Mouse (Mus musculus) CH12.LX (cell line): Measurements from ENCODE around the gene Hhipl1. TPM values are rescaled to one million over a fixed set of nuclear protein-coding genes. Genes with fewer than 3 reads are reported as not detected.

Experiments used
- DNase-seq: peaks from one replicate; pipeline ENCODE4 v3.0.0-alpha.2; 2013; ENCODE audit errors: extremely low read depth
- H3K27ac ChIP-seq: 2 replicates; pipeline ENCODE4 v1.5.1; 2012; ENCODE audit warnings: low read depth, mild to moderate bottlenecking, control low read depth, moderate library complexity; ENCODE audit not compliant: insufficient read depth
- H3K27me3 ChIP-seq: replicated peaks from 2 replicates; pipeline ENCODE3; 2012; ENCODE audit warnings: inconsistent platforms
- H3K36me3 ChIP-seq, 2 experiments: replicated peaks in 1 of 2; 2 replicates each; pipeline versions ENCODE3 to v1.6.1; 2012; ENCODE audit warnings: inconsistent platforms in 1 of 2, low read length in 1 of 2, mild to moderate bottlenecking in 1 of 2, mixed read lengths in 1 of 2, moderate library complexity in 1 of 2; ENCODE audit not compliant: control insufficient read depth in 1 of 2, insufficient read depth in 1 of 2
- H3K4me1 ChIP-seq, 2 experiments: 2 replicates each; pipeline ENCODE4 v1.6.1; 2012; ENCODE audit warnings: inconsistent platforms in 1 of 2, moderate library complexity in 1 of 2; ENCODE audit not compliant: insufficient read depth in 2 of 2, control insufficient read depth in 1 of 2
- H3K4me2 ChIP-seq: 2 replicates; pipeline ENCODE4 v1.6.1; 2012; ENCODE audit warnings: low read depth, mild to moderate bottlenecking, control low read depth; ENCODE audit not compliant: poor library complexity, insufficient read depth, severe bottlenecking
- H3K4me3 ChIP-seq, 3 experiments: fragments of 150-350 bp in 1 of 3; sonication (generic) in 1 of 3; replicated peaks in 1 of 3; 2 replicates each; pipeline versions ENCODE3 to v1.5.1; 2011 to 2012; ENCODE audit warnings: low read depth in 2 of 3, low read length in 2 of 3, mild to moderate bottlenecking in 2 of 3, moderate library complexity in 2 of 3, control low read depth in 1 of 3, improper control_type of control experiment in 1 of 3, inconsistent platforms in 1 of 3, mixed read lengths in 1 of 3; ENCODE audit not compliant: poor library complexity in 1 of 3
- H3K79me2 ChIP-seq: replicated peaks from 2 replicates; pipeline ENCODE4 v1.6.1; 2012; ENCODE audit warnings: mild to moderate bottlenecking, moderate library complexity; ENCODE audit not compliant: control insufficient read depth, poor library complexity, insufficient read depth, severe bottlenecking; ENCODE audit errors: extremely low read depth
- H3K9ac ChIP-seq: 2 replicates; pipeline ENCODE4 v1.6.1; 2012; ENCODE audit warnings: low read depth, mild to moderate bottlenecking, control low read depth, moderate library complexity; ENCODE audit not compliant: insufficient read depth
- H3K9me3 ChIP-seq: replicated peaks from 2 replicates; pipeline ENCODE3; 2012; ENCODE audit warnings: low read length, inconsistent platforms, mixed read lengths
- BHLHE40 ChIP-seq: IDR thresholded peaks from 2 replicates; pipeline ENCODE4 v1.6.1; 2011; ENCODE audit warnings: mild to moderate bottlenecking, low read depth, low read length, improper control_type of control experiment
- CHD2 ChIP-seq: IDR thresholded peaks from 2 replicates; pipeline ENCODE4 v1.6.1; 2011; ENCODE audit warnings: low read length, improper control_type of control experiment
- CTCF ChIP-seq, 2 experiments: IDR thresholded peaks in 1 of 2; conservative IDR thresholded peaks in 1 of 2; 2 replicates each; pipeline ENCODE4 v1.5.1; 2011 to 2012; ENCODE audit warnings: low read depth in 2 of 2, low read length in 2 of 2, improper control_type of control experiment in 1 of 2, inconsistent platforms in 1 of 2, mild to moderate bottlenecking in 1 of 2, moderate library complexity in 1 of 2
- ETS1 ChIP-seq: conservative IDR thresholded peaks from 2 replicates; pipeline ENCODE4 v1.6.1; 2012; ENCODE audit warnings: low read depth, mild to moderate bottlenecking, inconsistent platforms, low read length, improper control_type of control experiment, moderate library complexity
- GABPA ChIP-seq: IDR thresholded peaks from 2 replicates; pipeline ENCODE4 v1.6.1; 2012; ENCODE audit warnings: low read depth, low read length, improper control_type of control experiment, inconsistent platforms; ENCODE audit not compliant: insufficient replicate concordance
- HCFC1 ChIP-seq: IDR thresholded peaks from 2 replicates; pipeline ENCODE4 v1.6.1; 2012; ENCODE audit warnings: low read depth, mild to moderate bottlenecking, inconsistent platforms, low read length, improper control_type of control experiment
- IRF4 ChIP-seq: IDR thresholded peaks from 2 replicates; pipeline ENCODE4 v1.6.1; 2014; ENCODE audit warnings: low read depth, mild to moderate bottlenecking, inconsistent platforms, low read length, improper control_type of control experiment
- JUN ChIP-seq: IDR thresholded peaks from 2 replicates; pipeline ENCODE4 v1.6.1; 2011; ENCODE audit warnings: low read depth, mild to moderate bottlenecking, low read length, improper control_type of control experiment, moderate library complexity; ENCODE audit not compliant: insufficient read depth
- KAT2A ChIP-seq: IDR thresholded peaks from 2 replicates; pipeline ENCODE4 v1.6.1; 2012; ENCODE audit warnings: low read length, improper control_type of control experiment, inconsistent platforms; ENCODE audit not compliant: insufficient replicate concordance
- MAFK ChIP-seq: IDR thresholded peaks from 2 replicates; pipeline ENCODE4 v1.6.1; 2011; ENCODE audit warnings: low read length, improper control_type of control experiment; ENCODE audit not compliant: insufficient replicate concordance
- MAX ChIP-seq: IDR thresholded peaks from 2 replicates; pipeline ENCODE4 v1.6.1; 2011; ENCODE audit warnings: low read length, improper control_type of control experiment
- MAZ ChIP-seq: IDR thresholded peaks from 2 replicates; pipeline ENCODE4 v1.6.1; 2012; ENCODE audit warnings: low read depth, mild to moderate bottlenecking, inconsistent platforms, low read length, improper control_type of control experiment, moderate library complexity
- MEF2A ChIP-seq: IDR thresholded peaks from 2 replicates; pipeline ENCODE4 v1.6.1; 2014; ENCODE audit warnings: low read depth, mild to moderate bottlenecking, inconsistent platforms, low read length, improper control_type of control experiment, borderline replicate concordance
- MYC ChIP-seq: IDR thresholded peaks from 2 replicates; pipeline ENCODE4 v1.6.1; 2011; ENCODE audit warnings: low read depth, mild to moderate bottlenecking, improper control_type of control experiment, low read length
- NRF1 ChIP-seq: IDR thresholded peaks from 2 replicates; pipeline ENCODE4 v1.6.1; 2014; ENCODE audit warnings: low read depth, mild to moderate bottlenecking, inconsistent platforms, low read length, improper control_type of control experiment, moderate library complexity
- PAX5 ChIP-seq: IDR thresholded peaks from 2 replicates; pipeline ENCODE4 v1.6.1; 2012; ENCODE audit warnings: low read length, inconsistent platforms, mixed read lengths
- RAD21 ChIP-seq: IDR thresholded peaks from 2 replicates; pipeline ENCODE4 v1.6.1; 2011; ENCODE audit warnings: low read depth, mild to moderate bottlenecking, low read length, improper control_type of control experiment, moderate library complexity
- RCOR1 ChIP-seq: conservative IDR thresholded peaks from 2 replicates; pipeline ENCODE4 v1.6.1; 2012; ENCODE audit warnings: low read depth, mild to moderate bottlenecking, inconsistent platforms, low read length, improper control_type of control experiment
- SIN3A ChIP-seq: IDR thresholded peaks from 2 replicates; pipeline ENCODE4 v1.6.1; 2012; ENCODE audit warnings: low read length, improper control_type of control experiment, inconsistent platforms
- SMC3 ChIP-seq: IDR thresholded peaks from 2 replicates; pipeline ENCODE4 v1.6.1; 2011; ENCODE audit warnings: low read depth, low read length, improper control_type of control experiment
- TBP ChIP-seq: conservative IDR thresholded peaks from 2 replicates; pipeline ENCODE4 v1.6.1; 2011; ENCODE audit warnings: low read depth, low read length, improper control_type of control experiment
- TCF12 ChIP-seq: IDR thresholded peaks from 2 replicates; pipeline ENCODE4 v1.6.1; 2014; ENCODE audit warnings: low read depth, mild to moderate bottlenecking, inconsistent platforms, low read length, improper control_type of control experiment
- USF1 ChIP-seq: IDR thresholded peaks from 2 replicates; pipeline ENCODE4 v1.6.1; 2014; ENCODE audit warnings: low read depth, mild to moderate bottlenecking, inconsistent platforms, low read length, improper control_type of control experiment
- ZC3H11A ChIP-seq: IDR thresholded peaks from 2 replicates; pipeline ENCODE4 v1.6.1; 2012; ENCODE audit warnings: low read depth, mild to moderate bottlenecking, inconsistent platforms, low read length, improper control_type of control experiment
- ZKSCAN1 ChIP-seq: IDR thresholded peaks from 2 replicates; pipeline ENCODE4 v1.6.1; 2012; ENCODE audit warnings: low read depth, inconsistent platforms, low read length, improper control_type of control experiment, borderline replicate concordance
- ZMIZ1 ChIP-seq: IDR thresholded peaks from 2 replicates; pipeline ENCODE4 v1.6.1; 2012; ENCODE audit warnings: low read depth, mild to moderate bottlenecking, inconsistent platforms, low read length, improper control_type of control experiment
- ZNF384 ChIP-seq: IDR thresholded peaks from 2 replicates; pipeline ENCODE4 v1.6.1; 2012; ENCODE audit warnings: low read depth, low read length, improper control_type of control experiment, inconsistent platforms
- dilution Hi-C: fragments of 300-500 bp; cut with MboI; formaldehyde crosslinking; loops from 2 replicates; pipeline ENCODE4 v1.14.3; 2020; ENCODE audit warnings: low sequenced_read_pairs; ENCODE audit not compliant: extremely low pct_unique_long_range_greater_than_20kb, extremely low pct_ligation_motif_present
- in situ Hi-C: fragments of 300-500 bp; cut with MboI; formaldehyde crosslinking; loops from 3 replicates; pipeline ENCODE4 v1.14.3; 2019; ENCODE audit warnings: low sequenced_read_pairs, low pct_ligation_motif_present, low pct_unique_long_range_greater_than_20kb, mixed read lengths
- polyA plus RNA-seq: library from polyadenylated mRNA; unstranded; fragments of >175 nt; gene quantifications from 2 replicates; pipeline ENCODE4 v1.2.1, GENCODE M21; 2012; ENCODE audit warnings: low read depth; ENCODE audit not compliant: insufficient read length
- total RNA-seq, 2 experiments: library from RNA; depleted of rRNA; stranded (reverse); fragments of 300-350 nt in 1 of 2; fragments of >200 nt in 1 of 2; gene quantifications; 2 replicates each; pipeline ENCODE4 v1.2.3; 2012 to 2014

Gene Hhipl1
- total and polyA plus RNA-seq, 3 experiments: not detected

DNA sequence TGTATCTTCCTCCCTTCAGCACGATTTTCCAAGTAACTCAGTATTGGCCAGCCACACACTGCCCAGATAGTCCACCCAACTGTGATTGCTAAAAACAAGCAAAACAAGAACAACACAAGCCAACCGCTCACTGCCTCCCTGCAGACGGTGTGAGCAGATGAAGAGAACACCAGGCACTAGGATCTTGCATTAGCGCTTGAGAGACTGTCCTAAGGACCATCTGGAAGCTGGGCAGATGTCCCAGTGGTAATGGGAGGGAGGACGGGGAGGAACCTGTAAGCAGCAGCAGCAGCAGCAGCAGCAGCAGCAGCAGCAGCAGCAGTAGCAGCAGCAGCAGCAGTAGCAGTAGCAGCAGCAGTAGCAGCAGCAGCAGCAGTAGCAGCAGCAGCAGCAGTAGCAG is 43.0 kb downstream of the Hhipl1 start:
- H3K4me2 ChIP-seq: no peak overlapping the region
- dilution Hi-C loops: no loop called here
- no peak for TF ChIP-seq PAX5
- no peak for TF ChIP-seq MAFK
- no peak for TF ChIP-seq RCOR1
- no peak for TF ChIP-seq TCF12
- no peak for TF ChIP-seq NRF1
- TF ChIP-seq USF1: no peak
- TF ChIP-seq SIN3A: no peak
- no peak for TF ChIP-seq MAX
- no peak for TF ChIP-seq ZNF384
- no peak for TF ChIP-seq CHD2
- TF ChIP-seq IRF4: no peak
- no peak for TF ChIP-seq MEF2A
- TF ChIP-seq JUN: no peak
- TF ChIP-seq ETS1: no peak
- TF ChIP-seq GABPA: no peak
- TF ChIP-seq SMC3: no peak
- TF ChIP-seq KAT2A: no peak
- TF ChIP-seq ZMIZ1: no peak
- TF ChIP-seq ZKSCAN1: no peak
- no peak for TF ChIP-seq HCFC1
- TF ChIP-seq, all 38 proteins: peak for 0
- no peaks in the 10 kb centered on the region for H3K79me2 ChIP-seq
- DNase-seq: no peak
- H3K27me3 ChIP-seq: peaks cover 89% of the 10 kb centered on the region
- H3K9me3 ChIP-seq: no peaks in the 10 kb centered on the region
- H3K27ac ChIP-seq: no peak overlapping the region
- H3K36me3 ChIP-seq: no peaks in the 10 kb centered on the region
- no peaks in the 10 kb centered on the region for H3K4me1 ChIP-seq
- in situ Hi-C loops: no loop called here
- no peak overlapping the region for H3K4me3 ChIP-seq
- no peak overlapping the region for H3K9ac ChIP-seq

DNA sequence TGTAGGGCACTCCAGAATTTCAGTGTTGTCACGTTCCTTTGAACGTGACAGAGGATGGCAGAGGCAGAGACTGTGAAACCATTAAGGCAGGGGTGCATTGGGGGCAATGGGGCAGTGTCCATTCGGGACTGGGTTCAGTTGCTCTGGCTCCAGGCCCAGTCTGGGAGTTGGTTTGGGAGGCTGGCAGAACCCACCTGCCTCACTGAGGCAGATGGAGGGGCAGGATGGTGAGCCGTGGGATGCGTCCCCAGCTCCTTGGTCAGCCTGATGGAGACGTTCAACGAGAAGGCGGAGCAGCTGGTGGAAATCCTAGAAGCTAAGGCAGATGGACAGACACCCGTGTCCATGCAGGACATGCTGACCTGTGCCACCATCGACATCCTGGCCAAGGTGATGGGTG is 44.9 kb downstream of the Hhipl1 start:
- H3K4me2 ChIP-seq: no peak overlapping the region
- no peaks in the 10 kb centered on the region for H3K36me3 ChIP-seq
- peaks cover 9% of the 10 kb centered on the region for H3K9me3 ChIP-seq
- H3K27me3 ChIP-seq: peaks cover 87% of the 10 kb centered on the region
- no peaks in the 10 kb centered on the region for H3K79me2 ChIP-seq
- no peaks in the 10 kb centered on the region for H3K4me1 ChIP-seq
- no peak overlapping the region for H3K4me3 ChIP-seq
- DNase-seq: no peak
- no peak overlapping the region for H3K9ac ChIP-seq
- TF ChIP-seq ZC3H11A (no peak), MAFK (no peak), USF1 (no peak), MEF2A (no peak), RAD21 (no peak), MYC (no peak), BHLHE40 (no peak), IRF4 (no peak), TBP (no peak), MAZ (no peak), JUN (no peak), CTCF (conservative IDR thresholded peaks at IDR 0.05 in 1 of 2, IDR thresholded peaks at IDR 0.05 in 1 of 2; ENCODE audit: low read depth in 2 of 2, low read length in 2 of 2) (no peak)
- dilution Hi-C loops (no loop called here), in situ Hi-C loops (no loop called here)
- no peak overlapping the region for H3K27ac ChIP-seq
